Mouse (Mus musculus) frontal cortex, postnatal 36 days (tissue): ENCODE measurements at regions not wholly inside any gene's neighbourhood (a gene's known extent, or its start where the extent isn't known, plus 50 kb on each side); places are given as distances from the start of the nearest gene placed in this dataset.

Source experiments
- DNase-seq, 2 experiments: peaks; one replicate each; pipeline ENCODE4 v3.0.0; 2022; ENCODE audit warnings: low spot score in 2 of 2

GRCm38 (mm10) chr4:81178782-81179135, 263.9 kb downstream of the Mpdz start:
- peak; percentile 88 to 93 for DNase-seq

GRCm38 (mm10) chr4:81216123-81216522, 226.5 kb downstream of the Mpdz start:
- no peak for DNase-seq

DNA sequence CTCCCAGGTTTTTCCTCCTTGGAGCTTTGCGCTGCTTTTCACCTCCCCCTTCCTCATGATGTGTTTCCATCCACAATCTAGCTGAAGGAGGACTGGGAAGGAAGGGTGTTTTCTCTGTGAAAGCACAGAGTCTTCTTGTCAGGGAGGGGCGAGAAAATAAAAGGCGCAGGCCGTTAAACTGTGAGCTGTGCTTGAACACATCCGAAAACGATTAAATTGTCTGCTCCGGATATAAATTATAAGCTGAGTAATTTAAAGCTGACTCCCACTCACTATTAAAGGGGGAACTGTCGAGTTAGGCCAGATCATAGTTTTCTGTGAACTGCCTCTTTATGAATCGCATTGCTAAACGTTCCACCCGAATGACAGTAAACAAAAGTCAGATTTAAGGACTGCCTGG, 224.6 kb downstream of the Mpdz start:
- no peak for DNase-seq

GRCm38 (mm10) chr4:81222034-81222433, 220.6 kb downstream of the Mpdz start:
- DNase-seq = no peak

DNA sequence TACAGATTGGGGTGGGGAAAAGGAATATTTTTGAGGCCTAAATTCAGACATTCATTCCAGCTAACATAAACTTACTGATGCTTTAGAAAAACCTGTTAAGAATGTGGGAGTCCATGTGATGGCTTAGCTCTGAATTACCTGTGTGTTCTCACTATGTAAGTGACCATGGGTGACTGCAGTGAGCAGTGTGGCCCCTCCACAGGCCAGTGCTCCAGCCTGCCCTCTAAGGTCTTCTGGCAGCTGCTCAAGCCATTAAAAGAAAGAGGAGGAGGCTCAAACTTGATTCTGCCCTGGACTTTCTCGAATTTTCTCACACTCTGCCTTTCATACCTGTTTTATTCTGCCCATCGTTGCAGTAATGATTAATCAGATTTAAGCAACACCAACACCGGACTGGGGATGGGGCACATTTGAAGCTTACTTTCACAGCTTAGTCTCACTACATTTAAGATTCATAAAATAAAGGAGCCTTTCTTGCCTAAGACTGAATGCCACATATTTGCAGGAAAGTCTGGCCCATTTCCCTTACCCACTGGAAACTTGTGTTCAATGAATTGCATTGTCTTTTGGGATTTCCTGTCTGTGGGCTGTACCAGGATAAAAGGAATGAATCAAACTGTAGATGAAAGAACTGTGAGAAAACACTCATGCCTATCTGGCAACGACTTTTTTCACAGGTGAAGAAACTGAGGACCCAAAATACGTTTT, 220.0 kb downstream of the Mpdz start:
- no peak for DNase-seq
